8 mouse cellular contexts compared by ENCODE assay signal in the genomic region with DNA sequence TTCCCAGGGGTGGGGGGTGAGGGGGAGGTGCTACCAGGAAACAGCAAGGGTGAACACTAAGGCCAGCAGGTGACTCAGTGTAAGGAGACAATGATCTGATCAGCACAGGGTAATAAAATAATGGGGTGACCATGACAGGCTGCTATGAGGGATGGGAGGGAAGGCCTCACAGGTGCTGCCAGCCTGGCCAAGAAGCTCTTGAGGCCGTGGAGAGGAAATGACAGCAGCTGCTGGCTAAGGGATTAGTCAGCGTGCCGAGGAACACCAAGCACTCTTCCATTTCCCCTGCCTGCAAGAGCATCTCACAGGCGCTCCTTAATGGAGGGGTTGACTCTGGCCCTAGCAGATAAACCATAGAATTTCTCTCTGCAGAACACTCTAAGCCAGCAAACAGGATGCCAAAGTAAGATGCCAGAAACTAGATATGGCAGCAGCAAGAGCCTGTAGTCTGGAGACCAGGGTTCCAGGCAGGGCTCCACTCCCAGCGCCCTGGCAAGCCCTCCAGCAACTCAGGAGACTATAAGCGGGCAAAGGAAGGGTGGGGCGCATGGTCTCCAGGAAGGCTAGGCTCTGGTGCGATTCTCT. TPM values are rescaled to one million over a fixed set of nuclear protein-coding genes. Genes with fewer than 3 reads are reported as not detected.
DNase-seq lines count a peak whose midpoint lies in the region; ATAC-seq lines count a peak whose summit lies in the region.

No protein-coding gene starts in this region.

- H3K4me1 ChIP-seq in hindbrain, embryonic 10.5 days (replicated peaks): peaks cover 10% of the 10 kb centered on the region
- H3K4me1 ChIP-seq in hindbrain, embryonic 12.5 days: peaks cover 8% of the 10 kb centered on the region
- peaks cover 23% of the 10 kb centered on the region for H3K4me1 ChIP-seq in heart, embryonic 12.5 days (replicated peaks)
- H3K4me1 ChIP-seq in limb, embryonic 15.5 days: peaks cover 24% of the 10 kb centered on the region

- H3K9ac ChIP-seq in hindbrain, embryonic 12.5 days: no peak overlapping the region
- H3K9ac ChIP-seq in heart, embryonic 12.5 days: no peak overlapping the region
- no peak overlapping the region for H3K9ac ChIP-seq in limb, embryonic 15.5 days

- peaks cover 7% of the 10 kb centered on the region; the same call in 1 of the 2 replicates for H3K9me3 ChIP-seq in hindbrain, embryonic 10.5 days
- no peaks in the 10 kb centered on the region for H3K9me3 ChIP-seq in hindbrain, embryonic 12.5 days (replicated peaks)
- peaks cover 6% of the 10 kb centered on the region for H3K9me3 ChIP-seq in heart, embryonic 12.5 days (replicated peaks)
- no peaks in the 10 kb centered on the region for H3K9me3 ChIP-seq in limb, embryonic 15.5 days

- no peak overlapping the region for H3K4me2 ChIP-seq in hindbrain, embryonic 12.5 days (replicated peaks)
- no peak overlapping the region for H3K4me2 ChIP-seq in heart, embryonic 12.5 days
- no peak overlapping the region for H3K4me2 ChIP-seq in limb, embryonic 15.5 days

- no peaks in the 10 kb centered on the region for H3K27me3 ChIP-seq in hindbrain, embryonic 10.5 days (ENCODE audit: insufficient read depth, poor library complexity, severe bottlenecking)
- H3K27me3 ChIP-seq in hindbrain, embryonic 12.5 days: no peaks in the 10 kb centered on the region
- no peaks in the 10 kb centered on the region for H3K27me3 ChIP-seq in heart, embryonic 12.5 days (replicated peaks)
- no peaks in the 10 kb centered on the region for H3K27me3 ChIP-seq in limb, embryonic 15.5 days

- WGBS in hindbrain, embryonic 10.5 days: 76% methylated on average over 8 of the region's 8 CpGs
- WGBS in hindbrain, embryonic 12.5 days: 81% methylated on average over 8 of the region's 8 CpGs
- 50% methylated on average over 8 of the region's 8 CpGs for WGBS in heart, embryonic 12.5 days
- 54% methylated on average over 8 of the region's 8 CpGs for WGBS in limb, embryonic 15.5 days

- intact Hi-C loops in gastrocnemius, postnatal 36 days (cut with DNase I): no loop called here

- H3K4me3 ChIP-seq in hindbrain, embryonic 10.5 days: no peak overlapping the region
- H3K4me3 ChIP-seq in hindbrain, embryonic 12.5 days: no peak overlapping the region
- H3K4me3 ChIP-seq in heart, embryonic 12.5 days: no peak overlapping the region
- H3K4me3 ChIP-seq in limb, embryonic 15.5 days: no peak overlapping the region

- DNase-seq in hindbrain, embryonic 10.5 days (ENCODE audit: low spot score): no peak
- peak; percentile 52 to 61 for DNase-seq in adrenal gland, postnatal 36 days
- no peak for DNase-seq in Muller cell, postnatal 12 days (ENCODE audit: inconsistent ontology term)
- DNase-seq in yolk sac, embryonic 10.5 days (ENCODE audit: low spot score): no peak
- DNase-seq in gastrocnemius, postnatal 36 days: no peak

- ATAC-seq in hindbrain, embryonic 12.5 days (ENCODE audit: low FRiP score): no peak
- peak; percentile 62 for ATAC-seq in heart, embryonic 12.5 days (ENCODE audit: insufficient number of reproducible peaks, low FRiP score)
- 0 out of 2 replicates have a peak, but pooled peaks have one; percentile 40 for ATAC-seq in limb, embryonic 15.5 days (ENCODE audit: insufficient number of reproducible peaks, low FRiP score, low TSS enrichment, low read depth)

- H3K36me3 ChIP-seq in hindbrain, embryonic 10.5 days: no peaks in the 10 kb centered on the region
- H3K36me3 ChIP-seq in hindbrain, embryonic 12.5 days: no peaks in the 10 kb centered on the region
- no peaks in the 10 kb centered on the region for H3K36me3 ChIP-seq in heart, embryonic 12.5 days
- H3K36me3 ChIP-seq in limb, embryonic 15.5 days: no peaks in the 10 kb centered on the region

- H3K27ac ChIP-seq in hindbrain, embryonic 10.5 days: 0 out of 2 replicates have a peak overlapping the region, but pooled peaks have one; percentile 24
- no peak overlapping the region; the same call in 1 of the 2 replicates for H3K27ac ChIP-seq in hindbrain, embryonic 12.5 days
- H3K27ac ChIP-seq in heart, embryonic 12.5 days (ENCODE audit: poor library complexity, severe bottlenecking): peak overlapping the region; percentile 80
- 0 out of 2 replicates have a peak overlapping the region, but pooled peaks have one; percentile 33 for H3K27ac ChIP-seq in limb, embryonic 15.5 days

RNA-seq across cellular contexts. Expression of a gene that starts 58.9 kb away (rescaled TPM):
- 28.2 and 44.4 TPM in 2 replicates for polyA plus RNA-seq in hindbrain, embryonic 10.5 days (2016; fragmentation: Nextera tagmentation; extraction: Ambion mirVana)
- 82.4 and 99.6 TPM in 2 replicates for polyA plus RNA-seq in hindbrain, embryonic 12.5 days (2016; fragmentation: Nextera tagmentation; extraction: Ambion mirVana)
- 10 to 100 TPM; 69.0 to 71.7 TPM for total RNA-seq in adrenal gland, postnatal 36 days (2021)
- 30.7 and 32.1 TPM in 2 replicates for polyA plus RNA-seq in heart, embryonic 12.5 days (2016; fragmentation: Nextera tagmentation; extraction: Ambion mirVana)
- polyA plus RNA-seq in limb, embryonic 15.5 days (2015; fragmentation: Nextera tagmentation; extraction: Ambion mirVana): 43.2 and 45.6 TPM in 2 replicates
- total RNA-seq in gastrocnemius, postnatal 36 days (2021): 10 to 100 TPM; 32.0 to 39.1 TPM

Comparison
In these comparisons a context has a peak if more than half of its experiments do, and no peak if none do; other contexts are left out.
1. DNase-seq: peak in adrenal gland, postnatal 36 days (2 of 2); none in hindbrain, embryonic 10.5 days (single experiment), Muller cell, postnatal 12 days (single experiment), yolk sac, embryonic 10.5 days (single experiment) and gastrocnemius, postnatal 36 days (0 of 2).